Mouse (Mus musculus): ENCODE data around the gene Gm30191. TPM values are rescaled to one million over a fixed set of nuclear protein-coding genes. Genes with fewer than 3 reads are reported as not detected.
"Not testable (repeated sequence)": the region's sequence is repeated elsewhere in the genome, so short reads cannot be mapped to it uniquely, and the experiment has no call there.

Gm30191 gene
- total RNA-seq, 1 experiment from 2014 or later: not detected

GRCm38 (mm10) chr4:134252131-134252910 is 5.6 kb downstream of the Gm30191 start:
- DNase-seq: no peak

DNA sequence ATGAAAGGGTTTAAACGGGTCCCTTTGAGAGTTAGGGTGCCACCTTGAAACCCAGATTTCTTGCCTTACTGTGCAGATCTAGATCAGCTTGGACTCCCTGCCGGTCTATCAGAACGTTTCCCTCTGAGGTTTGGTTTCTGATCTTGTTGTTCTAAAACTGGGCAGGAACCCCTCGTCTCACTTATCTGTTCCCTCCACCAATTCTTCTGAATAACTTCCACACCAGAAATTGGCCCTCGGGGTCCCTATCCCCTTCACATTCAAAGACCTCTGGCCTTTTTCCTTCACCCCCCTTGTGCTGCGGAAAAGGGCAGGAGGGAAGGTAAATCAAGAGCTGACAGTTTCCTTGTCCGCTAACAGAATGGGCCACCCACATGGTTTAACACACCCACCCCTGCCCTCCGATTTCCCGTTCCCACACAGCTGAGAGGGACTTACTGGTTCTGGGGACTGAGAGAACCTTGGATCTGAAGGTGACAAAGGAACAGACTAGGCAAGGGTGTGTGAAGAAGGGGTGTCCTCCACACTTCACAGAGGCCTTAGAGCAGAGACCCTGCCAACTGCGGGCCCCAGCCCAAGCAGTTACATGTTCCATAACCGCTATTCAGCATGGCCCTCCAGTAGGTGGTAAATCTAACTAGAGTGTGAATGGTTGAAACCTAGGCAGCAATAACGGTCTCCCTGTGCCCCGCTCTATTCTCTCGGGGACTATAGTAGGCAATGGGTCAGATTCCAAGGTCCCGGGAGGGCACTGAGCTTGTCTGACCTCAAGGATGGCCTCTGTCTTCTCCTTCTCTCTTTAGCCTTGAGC is 6.4 kb downstream of the Gm30191 start:
- DNase-seq: no peak

GRCm38 (mm10) chr4:134253722-134254324 is 7.1 kb downstream of the Gm30191 start, which contains the start of gene Grrp1:
Gene Grrp1, minus strand, starts transcription at chr4:134254106.
- DNase-seq: no peak

DNA sequence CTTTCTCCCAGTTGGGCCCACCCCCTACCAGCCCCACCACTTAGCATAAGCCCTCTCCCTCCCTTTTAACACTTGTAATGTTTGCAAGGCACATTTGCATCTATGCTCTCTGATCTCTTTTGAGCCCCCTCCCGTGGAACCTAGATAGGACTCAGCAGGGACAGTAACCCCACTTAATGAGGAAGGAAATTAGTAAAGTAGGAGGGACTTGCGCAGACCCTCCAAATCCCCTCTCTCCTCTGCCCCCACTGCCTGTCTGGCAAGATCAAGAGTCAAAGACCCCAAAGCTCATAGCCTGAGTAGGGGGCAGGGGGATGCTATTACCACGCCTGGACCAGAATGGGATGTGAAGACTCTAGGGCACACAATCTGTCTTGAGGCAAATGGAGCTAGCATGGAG is 8.1 kb downstream of the Gm30191 start:
- no peak for DNase-seq

DNA sequence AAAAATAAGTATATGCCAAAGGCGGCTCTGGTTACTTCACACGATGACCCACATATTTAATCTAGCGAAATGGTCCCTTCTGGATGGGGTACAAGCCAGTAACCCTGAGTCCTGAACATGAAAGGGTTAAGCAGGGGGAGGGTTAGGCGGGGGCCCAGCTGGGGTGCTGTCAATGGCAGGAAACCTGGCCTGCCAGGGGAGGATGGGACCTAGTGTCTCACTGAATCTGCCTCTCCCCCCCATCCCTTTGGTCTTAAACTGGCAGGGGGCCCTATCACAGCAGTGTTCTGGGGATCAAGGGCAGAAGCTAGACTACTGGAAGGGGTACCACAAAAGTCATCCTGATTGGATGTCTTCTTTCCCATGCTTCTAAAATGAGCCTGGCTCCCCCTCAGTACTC is 9.1 kb downstream of the Gm30191 start:
- no peak for DNase-seq

DNA sequence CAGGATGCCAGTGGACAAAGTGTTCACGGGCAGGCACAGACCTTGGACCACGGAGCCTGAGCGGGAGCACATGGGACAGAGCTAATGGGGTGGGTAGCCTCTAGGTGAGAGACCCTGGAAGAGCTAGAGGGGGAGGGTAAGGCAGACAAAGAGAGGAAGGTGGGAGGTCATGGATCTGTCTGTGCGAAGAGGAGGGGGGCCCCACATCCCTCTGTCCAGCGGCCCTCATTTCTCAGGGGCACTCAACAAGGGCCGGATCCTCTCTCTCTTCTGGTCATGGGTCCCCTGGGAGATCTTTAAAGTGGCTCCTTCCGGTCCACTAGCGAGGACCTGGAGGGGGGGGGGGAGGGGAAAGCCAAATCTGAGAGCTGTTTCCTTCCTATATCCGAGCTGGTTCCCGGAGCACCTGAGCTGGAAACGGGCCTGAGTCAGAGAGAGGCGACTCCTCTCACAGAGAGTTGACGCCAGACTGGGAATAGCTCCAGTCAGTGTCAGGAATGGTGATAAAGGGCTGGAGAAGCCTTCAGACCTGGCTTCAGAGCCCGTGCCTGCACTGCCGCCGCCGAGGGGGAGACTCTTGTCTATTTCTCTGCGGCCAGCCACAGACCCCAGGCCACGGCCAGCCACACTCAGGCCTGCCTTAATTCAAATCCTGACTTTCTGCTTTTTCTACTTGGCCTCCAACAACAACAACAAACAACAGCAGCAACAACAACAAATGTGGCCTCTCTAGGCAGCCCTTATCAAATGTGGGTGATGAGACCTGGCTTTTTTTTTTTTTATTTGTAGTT is 9.9 kb downstream of the Gm30191 start:
- DNase-seq: no peak

DNA sequence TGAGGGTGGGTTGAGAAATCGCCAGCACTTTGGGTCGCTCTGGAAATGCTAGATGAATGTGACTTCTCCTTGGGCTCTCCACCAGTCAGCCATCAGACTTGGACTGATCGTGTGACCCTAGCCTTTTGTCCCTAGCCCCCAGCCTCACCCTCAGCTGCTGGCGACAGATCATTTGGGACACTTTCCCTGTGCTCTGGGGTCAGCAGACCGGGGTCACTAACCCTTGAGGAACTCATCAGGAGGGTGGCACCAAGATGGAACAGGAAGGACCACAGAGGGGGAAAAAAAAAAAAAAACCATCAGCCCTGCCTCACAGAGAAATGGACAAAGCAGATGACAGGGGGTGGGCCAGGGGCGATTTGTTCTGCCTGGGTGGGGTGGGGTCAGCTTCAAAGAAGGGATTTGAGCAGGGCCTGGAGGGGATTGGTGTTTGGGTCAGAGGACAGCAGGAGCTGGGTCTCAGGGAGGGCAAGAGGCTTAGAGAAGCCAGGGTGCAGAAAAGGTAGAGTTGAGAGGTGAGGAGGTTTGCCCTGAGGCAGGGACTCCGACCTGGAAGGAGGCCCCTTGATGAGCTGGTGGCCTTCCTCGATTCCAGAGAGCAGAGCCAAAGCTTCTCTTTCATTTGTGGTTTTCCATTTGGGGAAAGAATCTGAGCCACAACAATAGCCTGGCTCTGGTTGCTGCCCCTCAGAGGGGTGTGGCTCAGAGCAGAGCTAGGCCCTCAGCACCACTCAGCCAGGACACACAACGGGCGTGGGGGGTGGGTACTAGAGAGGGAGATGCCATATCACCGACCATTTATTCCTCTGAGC is 10.7 kb downstream of the Gm30191 start:
- DNase-seq: no peak

GRCm38 (mm10) chr4:134258354-134258753 is 11.6 kb downstream of the Gm30191 start:
- DNase-seq: no peak

DNA sequence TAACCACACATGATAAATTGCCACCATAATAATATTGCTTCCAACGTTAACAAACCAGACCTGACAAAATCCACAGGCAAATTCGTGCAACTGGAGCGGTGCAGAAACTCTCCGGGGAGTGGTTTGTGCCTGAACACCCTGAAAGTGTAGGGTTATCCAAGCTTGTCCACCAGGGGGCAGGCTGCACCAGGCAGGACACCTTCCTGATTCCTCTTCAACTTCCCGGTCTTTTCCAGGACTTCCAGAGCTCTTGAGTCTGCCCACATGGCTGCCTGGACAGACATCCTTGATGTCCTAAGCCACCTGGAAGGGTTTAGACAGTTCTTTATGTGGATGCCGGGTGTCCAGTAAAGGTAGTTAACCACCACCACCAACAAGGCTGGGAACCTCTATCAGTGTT is 16.5 kb downstream of the Gm30191 start:
- DNase-seq: peak; percentile 76

DNA sequence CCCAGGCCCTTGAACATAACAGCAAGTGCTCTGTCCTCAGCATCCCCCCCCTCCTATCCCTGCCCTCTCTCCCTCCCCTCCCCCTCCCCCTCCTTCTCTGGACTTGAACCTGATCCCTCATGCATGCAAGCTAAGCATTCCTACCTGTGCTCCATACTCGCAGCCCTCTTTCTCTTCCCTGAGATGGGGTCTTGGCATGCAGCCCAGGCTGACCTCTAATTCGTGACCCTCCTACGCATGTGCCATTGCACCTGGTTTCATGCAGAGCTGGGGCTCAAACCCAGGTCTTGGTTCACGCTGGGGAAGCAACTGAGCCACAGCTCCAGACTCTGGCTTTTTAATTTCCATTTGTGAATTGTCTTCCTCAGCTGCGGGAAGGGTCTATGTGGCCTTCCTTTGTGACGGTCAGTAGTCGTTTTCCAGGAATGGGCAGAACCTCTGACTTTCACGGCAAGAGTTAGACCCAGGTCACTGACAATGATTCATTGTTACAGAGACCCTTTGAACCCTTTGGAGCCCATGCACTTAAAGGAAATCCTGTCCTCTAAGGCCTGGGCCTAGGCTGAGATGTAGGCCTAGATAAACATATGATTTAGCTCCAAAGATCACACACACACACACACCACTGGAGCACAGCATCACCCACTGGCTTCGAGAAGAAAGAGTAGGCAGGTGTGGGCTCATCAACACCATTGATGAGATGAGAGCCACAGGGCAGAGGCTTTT is 19.3 kb downstream of the Gm30191 start:
- DNase-seq: no peak

- DNase-seq: no peak
These were observed 21.4 kb downstream of the Gm30191 start for GRCm38 (mm10) chr4:134268102-134268655.

DNA sequence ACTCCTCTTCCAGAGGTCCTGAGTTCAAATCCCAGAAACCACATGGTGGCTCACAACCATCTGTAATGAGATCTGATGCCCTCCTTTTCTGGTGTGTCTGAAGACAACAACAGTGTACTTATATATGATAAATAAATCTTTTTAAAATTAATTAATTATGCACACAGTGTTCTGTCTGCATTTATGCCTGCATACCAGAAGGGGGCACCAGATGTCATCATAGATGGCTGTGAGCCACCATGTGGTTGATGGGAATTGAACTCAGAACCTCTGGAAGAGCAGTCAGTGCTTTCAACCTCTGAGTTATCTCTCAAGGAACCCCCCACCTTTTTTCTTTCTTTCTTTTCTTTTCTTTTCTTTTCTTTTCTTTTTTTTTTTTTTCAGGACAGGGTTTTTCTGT is 22.9 kb downstream of the Gm30191 start:
- DNase-seq: not testable (repeated sequence)

DNA sequence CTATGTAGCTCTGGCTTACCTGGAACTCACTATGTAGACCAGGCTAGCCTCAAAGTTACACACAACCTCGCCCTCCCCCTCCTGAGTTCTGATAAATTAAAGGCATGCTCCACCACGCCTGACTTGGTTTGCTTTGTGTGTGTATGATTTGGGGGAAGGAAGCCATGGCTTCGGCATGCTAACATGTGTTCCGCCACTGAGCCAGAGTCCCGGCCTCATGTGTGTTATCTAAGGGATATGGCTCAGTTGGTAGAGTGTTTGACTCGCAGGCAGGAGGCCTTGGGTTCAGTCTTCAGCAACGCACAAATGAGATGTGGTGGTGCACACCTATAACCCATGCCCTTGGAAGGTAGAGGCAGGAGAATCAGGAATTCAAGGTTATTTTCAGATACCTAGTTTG is 25.2 kb downstream of the Gm30191 start:
- DNase-seq: no peak

DNA sequence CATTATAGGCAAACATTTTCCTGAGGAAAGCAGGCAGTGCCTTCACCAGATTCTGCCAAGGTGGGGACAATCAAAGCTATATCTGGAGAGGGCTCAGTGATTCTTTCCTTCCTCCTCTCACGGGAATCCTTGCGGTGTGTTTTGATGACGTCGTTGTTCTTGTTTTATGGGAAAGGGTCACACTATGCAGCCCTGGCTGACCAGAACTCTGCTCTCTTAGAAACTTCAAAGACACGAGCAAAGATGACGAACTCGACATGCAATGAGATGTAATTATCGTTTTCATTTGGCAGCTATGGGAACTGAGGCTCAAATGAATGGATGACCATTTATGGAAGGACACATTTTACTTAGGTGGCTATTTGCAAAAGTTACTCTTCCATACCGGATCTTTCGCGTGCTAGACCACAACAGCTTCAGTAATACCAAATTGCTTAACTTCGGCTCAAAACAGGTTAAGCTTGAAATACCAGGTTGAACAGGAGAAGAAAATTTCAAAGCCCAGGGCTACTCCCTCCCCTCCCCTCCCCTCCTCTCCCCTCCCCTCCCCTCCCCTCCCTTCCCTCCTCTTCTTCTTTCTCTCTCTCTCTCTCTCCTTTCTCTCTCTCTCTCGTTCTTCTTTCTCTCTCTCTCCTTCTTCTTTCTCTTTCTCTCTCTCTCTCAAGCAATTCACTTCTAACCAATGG is 26.1 kb downstream of the Gm30191 start:
- DNase-seq: no peak

DNA sequence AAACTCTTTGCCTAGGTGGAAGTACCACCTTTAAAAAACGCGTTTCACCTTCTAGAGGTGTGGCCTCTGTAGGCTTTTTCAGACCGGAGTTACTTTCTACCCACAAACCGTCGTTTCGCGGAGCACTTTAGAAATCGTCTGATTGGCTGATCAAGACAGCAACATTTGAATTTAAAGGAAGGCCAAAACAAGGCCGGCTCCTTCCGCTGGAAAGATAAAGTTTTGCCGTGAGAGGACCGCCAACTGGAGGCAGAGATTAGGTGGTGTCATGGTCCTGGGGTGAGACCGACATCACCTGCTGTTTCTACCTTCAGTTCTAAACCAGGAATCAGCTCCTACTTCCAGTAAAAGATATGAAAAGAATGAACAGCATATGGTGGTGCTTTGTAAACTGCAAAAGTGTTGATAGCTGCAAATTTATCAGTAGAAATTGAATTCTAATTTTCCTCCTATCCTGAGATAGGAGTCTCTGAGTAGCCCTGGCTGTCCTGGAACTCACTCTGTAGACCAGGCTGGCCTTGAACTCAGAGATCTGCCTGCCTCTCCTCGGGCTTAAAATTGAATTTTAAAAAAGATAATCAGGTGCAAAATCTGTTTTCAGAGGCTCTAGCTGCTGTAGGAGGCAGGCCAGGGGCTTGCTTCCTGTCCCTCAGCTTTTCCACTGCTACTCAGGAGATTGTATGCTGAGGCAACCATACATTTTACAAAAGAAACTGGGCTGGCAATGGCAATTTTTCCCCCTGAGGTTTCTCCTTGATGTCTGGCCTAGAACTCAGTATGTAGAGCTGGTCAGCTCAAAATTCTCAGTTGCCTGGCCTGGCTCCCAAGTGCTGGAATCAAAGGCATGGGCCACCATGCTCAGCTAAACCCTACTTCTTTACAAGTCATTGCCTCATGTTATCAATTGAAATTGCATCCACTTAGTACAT is 26.9 kb downstream of the Gm30191 start:
- DNase-seq: no peak

DNA sequence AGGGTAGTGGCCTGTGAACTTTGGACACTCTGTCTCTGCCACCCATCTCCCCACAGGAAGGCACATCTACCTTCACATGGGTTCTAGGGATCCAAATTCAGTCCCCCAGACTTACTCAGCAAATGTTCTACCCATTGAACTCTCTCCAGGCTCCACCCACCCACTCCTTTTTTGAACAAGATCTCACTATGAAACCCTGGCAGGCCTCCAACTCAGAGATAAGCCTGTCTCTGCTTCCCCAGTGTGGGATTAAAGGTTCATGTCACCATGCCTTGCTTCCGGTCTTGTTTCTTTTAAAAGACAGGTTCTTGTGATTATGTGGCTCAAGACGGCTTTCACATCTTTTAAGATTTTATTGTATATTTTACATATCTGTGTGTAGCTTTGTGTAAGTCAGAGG is 38.2 kb downstream of the Gm30191 start:
- DNase-seq: no peak

- DNase-seq: peak; percentile 46
These were observed 39.8 kb downstream of the Gm30191 start for GRCm38 (mm10) chr4:134286226-134287167.
